9 mouse cellular contexts compared by ENCODE assay signal in the genomic region with DNA sequence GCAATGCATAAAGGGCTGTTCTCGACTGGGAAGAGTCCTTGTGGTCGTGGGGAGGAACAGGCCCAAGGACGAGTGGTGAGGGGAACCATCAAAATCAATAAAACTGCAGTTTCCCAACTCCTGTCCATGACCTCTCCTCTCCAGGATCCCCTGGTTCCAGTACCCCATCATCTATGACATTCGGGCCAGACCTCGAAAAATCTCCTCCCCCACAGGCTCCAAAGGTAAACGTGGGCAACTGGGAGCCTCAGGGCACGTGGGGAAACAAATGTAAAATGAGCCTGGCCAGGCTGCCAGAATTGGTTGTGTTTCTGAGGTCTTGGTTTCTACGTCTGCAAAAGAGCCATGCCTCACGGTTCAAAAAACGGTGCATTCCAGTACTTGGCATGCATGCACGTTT. TPM values are rescaled to one million over a fixed set of nuclear protein-coding genes. Genes with fewer than 3 reads are reported as not detected.
DNase-seq lines count a peak whose midpoint lies in the region; ATAC-seq and TF ChIP-seq lines count a peak whose summit lies in the region.
"Had no signal": no experiment of that assay in that cellular context is flagged by ENCODE, and none has a peak within 500 bp of the region (broad histone marks: within the 10 kb centered on the region; RNA-seq: fewer than 3 reads in every experiment).

No protein-coding gene starts in this region.

- peaks cover 64% of the 10 kb centered on the region for H3K4me1 ChIP-seq in erythroblast, embryonic 14.5 days (ENCODE audit: control insufficient read depth)
- peaks cover 10% of the 10 kb centered on the region; the same call in 1 of the 2 replicates for H3K4me1 ChIP-seq in spleen, adult 2 months (ENCODE audit: control insufficient read depth, insufficient read depth, insufficient read length)
- peaks cover 43% of the 10 kb centered on the region for H3K4me1 ChIP-seq in limb, embryonic 15.5 days
- H3K4me1 ChIP-seq in stomach, embryonic 16.5 days (ENCODE audit: control insufficient read depth, insufficient read depth, low read length): peaks cover 26% of the 10 kb centered on the region

- H3K4me2 ChIP-seq in limb, embryonic 15.5 days: peak overlapping the region; percentile 85
- peak overlapping the region; percentile 93 for H3K4me2 ChIP-seq in stomach, embryonic 16.5 days (ENCODE audit: low read depth, low read length)

- peak overlapping the region; percentile 76 for H3K9ac ChIP-seq in limb, embryonic 15.5 days
- peak overlapping the region; percentile 89 for H3K9ac ChIP-seq in stomach, embryonic 16.5 days (ENCODE audit: low read length)

- 17% methylated on average over 11 of the region's 11 CpGs for WGBS in spleen, adult 2 months
- 5% methylated on average over 11 of the region's 11 CpGs for WGBS in limb, embryonic 15.5 days
- 11% methylated on average over 11 of the region's 11 CpGs for WGBS in stomach, embryonic 16.5 days

- H3K36me3 ChIP-seq in erythroblast, embryonic 14.5 days (ENCODE audit: control insufficient read depth): peaks cover 73% of the 10 kb centered on the region
- H3K36me3 ChIP-seq in spleen, adult 2 months (ENCODE audit: control insufficient read depth, insufficient read depth, low read length): peaks cover 20% of the 10 kb centered on the region
- peaks cover 55% of the 10 kb centered on the region for H3K36me3 ChIP-seq in limb, embryonic 15.5 days
- H3K36me3 ChIP-seq in stomach, embryonic 16.5 days (ENCODE audit: control insufficient read depth, insufficient read depth, low read length): peaks cover 22% of the 10 kb centered on the region

- no peaks in the 10 kb centered on the region for H3K27me3 ChIP-seq in erythroblast, embryonic 14.5 days (ENCODE audit: control insufficient read depth)
- no peaks in the 10 kb centered on the region for H3K27me3 ChIP-seq in spleen, adult 2 months (ENCODE audit: control insufficient read depth, insufficient read depth, low read length)
- H3K27me3 ChIP-seq in limb, embryonic 15.5 days: no peaks in the 10 kb centered on the region
- no peaks in the 10 kb centered on the region for H3K27me3 ChIP-seq in stomach, embryonic 16.5 days (ENCODE audit: control insufficient read depth, insufficient read depth, low read length)

- peak overlapping the region; percentile 79 for H3K4me3 ChIP-seq in erythroblast, embryonic 14.5 days (replicated peaks)
- peak overlapping the region; percentile 81 for H3K4me3 ChIP-seq in spleen, adult 2 months (ENCODE audit: extremely low read depth, insufficient read depth, insufficient read length)
- H3K4me3 ChIP-seq in limb, embryonic 15.5 days: peak overlapping the region; percentile 94
- H3K4me3 ChIP-seq in stomach, embryonic 16.5 days (replicated peaks; ENCODE audit: low read length): peak overlapping the region; percentile 93

- no peaks in the 10 kb centered on the region for H3K9me3 ChIP-seq in erythroblast, embryonic 14.5 days (ENCODE audit: control insufficient read depth, low read length)
- H3K9me3 ChIP-seq in limb, embryonic 15.5 days: no peaks in the 10 kb centered on the region
- H3K9me3 ChIP-seq in stomach, embryonic 16.5 days (replicated peaks; ENCODE audit: control insufficient read depth, low read length): no peaks in the 10 kb centered on the region

- H3K27ac ChIP-seq in spleen, adult 2 months (ENCODE audit: insufficient read depth, low read length): no peak overlapping the region
- peak overlapping the region; percentile 88; the same call in 1 of the 2 replicates for H3K27ac ChIP-seq in limb, embryonic 15.5 days
- peak overlapping the region; percentile 88 for H3K27ac ChIP-seq in stomach, embryonic 16.5 days (ENCODE audit: low read length)

- TF ChIP-seq CTCF in spleen, adult 2 months (IDR thresholded peaks at IDR 0.05; ENCODE audit: extremely low read depth, insufficient read depth, insufficient read length, insufficient replicate concordance): no peak

- no peak for ATAC-seq in erythroblast, adult 5-6 weeks (replicated peaks; ENCODE audit: low FRiP score, poor library complexity, severe bottlenecking)
- ATAC-seq in limb, embryonic 15.5 days (ENCODE audit: insufficient number of reproducible peaks, low FRiP score, low TSS enrichment, low read depth): no peak
- no peak for ATAC-seq in stomach, embryonic 16.5 days (ENCODE audit: insufficient read depth, low FRiP score)

- no peak for DNase-seq in spleen, adult 2 months (ENCODE audit: low read depth in 1 of 2, low spot score in 2 of 2)
- DNase-seq in spleen, adult 18-20 months: no peak
- DNase-seq in gastrocnemius, adult 8-10 months (ENCODE audit: low spot score in 2 of 2): no peak
- DNase-seq in urinary bladder, adult 2 months (ENCODE audit: low spot score): no peak
- DNase-seq: lung, adult 18-20 months had no signal

- TF ChIP-seq POLR2A in spleen, adult 2 months (IDR thresholded peaks at IDR 0.05; ENCODE audit: low read depth, low read length): no peak

RNA-seq across cellular contexts. Expression of a gene that starts 0.8 kb away (rescaled TPM):
- 19.9 and 21.8 TPM in 2 replicates for polyA plus RNA-seq in erythroblast, embryonic 14.5 days (2012)
- 44.2 and 79.4 TPM in 2 replicates for total RNA-seq in erythroblast, adult 5-6 weeks (2015; ENCODE audit: low replicate concordance)
- 70.3 and 70.7 TPM in 2 replicates for total RNA-seq in erythroblast, adult 5-6 weeks (2017; ENCODE audit: low replicate concordance)
- polyA plus RNA-seq in spleen, adult 2 months (2012; rRNA removed): 96.5 and 103 TPM in 2 replicates
- polyA plus RNA-seq in limb, embryonic 15.5 days (2015; fragmentation: Nextera tagmentation; extraction: Ambion mirVana): 285 and 312 TPM in 2 replicates
- polyA plus RNA-seq in stomach, embryonic 16.5 days (2015; fragmentation: Nextera tagmentation; extraction: Ambion mirVana): 282 and 303 TPM in 2 replicates
- total RNA-seq in gastrocnemius, adult 8-10 months (2022): 100 to 1,000 TPM; 140 to 157 (median 153) TPM
- 111 and 120 TPM in 2 replicates for polyA plus RNA-seq in urinary bladder, adult 2 months (2012; rRNA removed)

RNA-seq across cellular contexts. Expression of a gene that starts 0.9 kb away (rescaled TPM):
- polyA plus RNA-seq in erythroblast, embryonic 14.5 days (2012): 13.7 and 19.1 TPM in 2 replicates
- 65.1 and 66.0 TPM in 2 replicates for total RNA-seq in erythroblast, adult 5-6 weeks (2015; ENCODE audit: low replicate concordance)
- 35.8 and 37.2 TPM in 2 replicates for total RNA-seq in erythroblast, adult 5-6 weeks (2017; ENCODE audit: low replicate concordance)
- polyA plus RNA-seq in spleen, adult 2 months (2012; rRNA removed): 46.2 and 47.9 TPM in 2 replicates
- 164 and 183 TPM in 2 replicates for polyA plus RNA-seq in limb, embryonic 15.5 days (2015; fragmentation: Nextera tagmentation; extraction: Ambion mirVana)
- polyA plus RNA-seq in stomach, embryonic 16.5 days (2015; fragmentation: Nextera tagmentation; extraction: Ambion mirVana): 167 and 175 TPM in 2 replicates
- total RNA-seq in gastrocnemius, adult 8-10 months (2022): 10 to 100 TPM; 62.1 to 74.4 (median 66.1) TPM
- polyA plus RNA-seq in urinary bladder, adult 2 months (2012; rRNA removed): 73.3 and 84.5 TPM in 2 replicates

RNA-seq across cellular contexts. Expression of a gene that starts 25.6 kb away (rescaled TPM):
- polyA plus RNA-seq in erythroblast, embryonic 14.5 days (2012): 0.20 and 0.68 TPM in 2 replicates
- total RNA-seq in erythroblast, adult 5-6 weeks (2015; ENCODE audit: low replicate concordance): 57.8 and 60.2 TPM in 2 replicates
- 142 and 156 TPM in 2 replicates for total RNA-seq in erythroblast, adult 5-6 weeks (2017; ENCODE audit: low replicate concordance)
- 281 and 332 TPM in 2 replicates for polyA plus RNA-seq in spleen, adult 2 months (2012; rRNA removed)
- polyA plus RNA-seq in limb, embryonic 15.5 days (2015; fragmentation: Nextera tagmentation; extraction: Ambion mirVana): 17.4 and 17.8 TPM in 2 replicates
- polyA plus RNA-seq in stomach, embryonic 16.5 days (2015; fragmentation: Nextera tagmentation; extraction: Ambion mirVana): 19.6 and 20.1 TPM in 2 replicates
- total RNA-seq in gastrocnemius, adult 8-10 months (2022): 1 to 10 TPM in 3 of 4 experiments, under 1 TPM in 1; 0.80 to 2.0 (median 1.2) TPM
- polyA plus RNA-seq in urinary bladder, adult 2 months (2012; rRNA removed): 17.0 and 18.2 TPM in 2 replicates

RNA-seq across cellular contexts. Expression of a gene that starts 28.3 kb away (rescaled TPM):
- 0.95 and 2.7 TPM in 2 replicates for polyA plus RNA-seq in erythroblast, embryonic 14.5 days (2012)
- 33.6 and 64.9 TPM in 2 replicates for total RNA-seq in erythroblast, adult 5-6 weeks (2015; ENCODE audit: low replicate concordance)
- total RNA-seq in erythroblast, adult 5-6 weeks (2017; ENCODE audit: low replicate concordance): 7.5 and 16.9 TPM in 2 replicates
- 209 and 225 TPM in 2 replicates for polyA plus RNA-seq in spleen, adult 2 months (2012; rRNA removed)
- polyA plus RNA-seq in limb, embryonic 15.5 days (2015; fragmentation: Nextera tagmentation; extraction: Ambion mirVana): 356 and 402 TPM in 2 replicates
- polyA plus RNA-seq in stomach, embryonic 16.5 days (2015; fragmentation: Nextera tagmentation; extraction: Ambion mirVana): 352 and 357 TPM in 2 replicates
- 100 to 1,000 TPM; 146 to 173 (median 164) TPM for total RNA-seq in gastrocnemius, adult 8-10 months (2022)
- polyA plus RNA-seq in urinary bladder, adult 2 months (2012; rRNA removed): 214 and 229 TPM in 2 replicates

RNA-seq across cellular contexts. Expression of a gene that starts 42.9 kb away (rescaled TPM):
- polyA plus RNA-seq in erythroblast, embryonic 14.5 days (2012): 0.02 and 0.04 TPM in 2 replicates
- not detected in 2 replicates for total RNA-seq in erythroblast, adult 5-6 weeks (2015; ENCODE audit: low replicate concordance)
- total RNA-seq in erythroblast, adult 5-6 weeks (2017; ENCODE audit: low replicate concordance): 0.56 TPM in 1 of 2 replicates, not detected in the other
- polyA plus RNA-seq in spleen, adult 2 months (2012; rRNA removed): not detected in 2 replicates
- polyA plus RNA-seq in limb, embryonic 15.5 days (2015; fragmentation: Nextera tagmentation; extraction: Ambion mirVana): 0.10 TPM in 1 of 2 replicates, not detected in the other
- polyA plus RNA-seq in stomach, embryonic 16.5 days (2015; fragmentation: Nextera tagmentation; extraction: Ambion mirVana): not detected in 2 replicates
- not detected for total RNA-seq in gastrocnemius, adult 8-10 months (2022)
- polyA plus RNA-seq in urinary bladder, adult 2 months (2012; rRNA removed): not detected in 2 replicates

Comparison
In these comparisons a context has a peak if more than half of its experiments do, and no peak if none do; other contexts are left out.
1. RNA of a gene that starts 25.6 kb away (polyA plus RNA-seq): 281 to 332 TPM in spleen, adult 2 months, 19.6 to 20.1 TPM in stomach, embryonic 16.5 days, 17.0 to 18.2 TPM in urinary bladder, adult 2 months and 17.4 to 17.8 TPM in limb, embryonic 15.5 days; 0.20 to 0.68 TPM in erythroblast, embryonic 14.5 days; every median in the first group is over 10 times any median in the second.
2. Peak in every context shown above with its lines, with median percentiles within 50 percentile points of each other: H3K4me3 ChIP-seq.